ENCODE assay signal across 16 mouse cellular contexts in the genomic region with DNA sequence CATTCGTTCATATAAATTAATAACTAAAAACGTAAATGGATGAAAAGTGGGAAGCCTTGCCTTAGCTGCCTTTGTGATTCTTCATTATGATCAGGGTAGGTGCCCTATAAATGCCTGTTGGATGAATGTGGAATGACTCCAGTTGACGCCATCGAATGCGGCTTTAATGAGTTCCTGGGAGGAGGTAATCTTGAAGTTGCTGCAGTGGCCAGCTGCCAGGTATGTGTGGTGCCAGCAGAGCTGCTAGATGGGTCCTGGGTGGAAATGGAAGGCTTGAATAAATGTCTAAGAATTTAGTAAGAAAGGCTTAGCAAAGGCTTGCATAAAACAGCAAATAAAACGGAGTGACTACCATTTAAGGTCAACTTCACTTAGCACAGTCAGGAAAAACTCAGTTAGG. TPM values are rescaled to one million over a fixed set of nuclear protein-coding genes. Genes with fewer than 3 reads are reported as not detected.
DNase-seq lines count a peak whose midpoint lies in the region; ATAC-seq lines count a peak whose summit lies in the region.
"Had no signal": no experiment of that assay in that cellular context is flagged by ENCODE, and none has a peak within 500 bp of the region (broad histone marks: within the 10 kb centered on the region; RNA-seq: fewer than 3 reads in every experiment).

No protein-coding gene starts in this region.

- ATAC-seq in kidney, embryonic 15.5 days (replicated peaks; ENCODE audit: low FRiP score): no peak
- no peak for ATAC-seq in frontal cortex, adult (ENCODE audit: low TSS enrichment)
- ATAC-seq: intestine, embryonic 15.5 days had no signal

- 85% methylated on average over 6 of the region's 6 CpGs for WGBS in kidney, embryonic 15.5 days

- no peaks in the 10 kb centered on the region for H3K36me3 ChIP-seq in kidney, embryonic 15.5 days
- H3K36me3 ChIP-seq: forebrain, embryonic 10.5 days; intestine, embryonic 15.5 days had no signal

- no peak overlapping the region for H3K9ac ChIP-seq in kidney, embryonic 15.5 days
- H3K9ac ChIP-seq: intestine, embryonic 15.5 days had no signal

- H3K4me3 ChIP-seq in kidney, embryonic 15.5 days (replicated peaks): no peak overlapping the region
- H3K4me3 ChIP-seq: forebrain, embryonic 10.5 days; intestine, embryonic 15.5 days had no signal

- H3K4me2 ChIP-seq in kidney, embryonic 15.5 days: no peak overlapping the region
- H3K4me2 ChIP-seq: intestine, embryonic 15.5 days had no signal

- no peaks in the 10 kb centered on the region for H3K27me3 ChIP-seq in kidney, embryonic 15.5 days
- H3K27me3 ChIP-seq: intestine, embryonic 15.5 days had no signal

- no peaks in the 10 kb centered on the region for H3K9me3 ChIP-seq in kidney, embryonic 15.5 days (replicated peaks)
- H3K9me3 ChIP-seq: forebrain, embryonic 10.5 days; intestine, embryonic 15.5 days had no signal

- H3K4me1 ChIP-seq in kidney, embryonic 15.5 days: no peaks in the 10 kb centered on the region
- H3K4me1 ChIP-seq: forebrain, embryonic 10.5 days; intestine, embryonic 15.5 days had no signal

- peak; percentile 74 for DNase-seq in adrenal gland, postnatal 10 days
- no peak for DNase-seq in adrenal gland, adult 8-10 months
- DNase-seq in kidney, adult 18-20 months: peak; percentile 18
- peak; percentile 11 to 44 for DNase-seq in adrenal gland, postnatal 36 days
- DNase-seq in kidney, postnatal 36 days: peak; percentile 20 to 43
- DNase-seq in embryo, embryonic 11 days: no peak
- DNase-seq: gastrocnemius, postnatal 25 days had no signal

- no peak overlapping the region for H3K27ac ChIP-seq in kidney, embryonic 15.5 days
- H3K27ac ChIP-seq: forebrain, embryonic 10.5 days; intestine, embryonic 15.5 days had no signal

RNA-seq across cellular contexts. Expression of a gene that starts 18.5 kb away (rescaled TPM):
- not detected for total RNA-seq in adrenal gland, postnatal 10 days (2021)
- total RNA-seq in adrenal gland, adult 8-10 months (2022): not detected
- not detected in 2 replicates for polyA plus RNA-seq in kidney, embryonic 15.5 days (2015; fragmentation: Nextera tagmentation; extraction: Ambion mirVana)
- total RNA-seq in adrenal gland, postnatal 36 days (2021): not detected
- total RNA-seq: gastrocnemius, postnatal 25 days; heart, postnatal 14 days; layer of hippocampus, postnatal 25 days; liver, adult 2 months; megakaryocyte progenitor cell, adult 5-6 weeks had no signal
- polyA plus RNA-seq: forebrain, embryonic 10.5 days; intestine, embryonic 15.5 days; liver, adult 2 months; small intestine, adult 2 months had no signal

RNA-seq across cellular contexts. Expression of a gene that starts 37.7 kb away (rescaled TPM):
- 1 to 10 TPM; 7.4 to 9.2 TPM for total RNA-seq in adrenal gland, postnatal 10 days (2021)
- 1 to 10 TPM; 2.5 to 3.9 (median 3.2) TPM for total RNA-seq in adrenal gland, adult 8-10 months (2022)
- polyA plus RNA-seq in kidney, embryonic 15.5 days (2015; fragmentation: Nextera tagmentation; extraction: Ambion mirVana): 14.5 and 16.3 TPM in 2 replicates
- total RNA-seq in adrenal gland, postnatal 36 days (2021): 1 to 10 TPM; 2.8 to 3.2 TPM

Comparison
In these comparisons a context has a peak if more than half of its experiments do, and no peak if none do; other contexts are left out.
1. DNase-seq: peak in adrenal gland, postnatal 10 days (single experiment), kidney, adult 18-20 months (single experiment), adrenal gland, postnatal 36 days (2 of 2) and kidney, postnatal 36 days (2 of 2); none in adrenal gland, adult 8-10 months (single experiment) and embryo, embryonic 11 days (single experiment).